Mouse (Mus musculus) ES-E14 (cell line): ENCODE measurements around the gene Mrpl54.

Experiments used
- CHD2 ChIP-seq: IDR thresholded peaks from 2 replicates; pipeline ENCODE4 v1.6.1; 2014; ENCODE audit warnings: mild to moderate bottlenecking, low read depth, low read length, inconsistent platforms
- HCFC1 ChIP-seq: IDR thresholded peaks from 2 replicates; pipeline ENCODE4 v1.6.1; 2012; ENCODE audit warnings: low read length, inconsistent platforms, borderline replicate concordance; ENCODE audit not compliant: insufficient read depth
- MAFK ChIP-seq: IDR thresholded peaks from 2 replicates; pipeline ENCODE4 v1.6.1; 2014; ENCODE audit warnings: mild to moderate bottlenecking, low read depth, low read length, inconsistent platforms; ENCODE audit not compliant: insufficient read depth
- ZC3H11A ChIP-seq: IDR thresholded peaks from 2 replicates; pipeline ENCODE4 v1.6.1; 2012; ENCODE audit warnings: low read depth, mild to moderate bottlenecking, inconsistent platforms, low read length, borderline replicate concordance
- ZNF384 ChIP-seq: IDR thresholded peaks from 2 replicates; pipeline ENCODE4 v1.6.1; 2012; ENCODE audit warnings: low read depth, low read length, inconsistent platforms

GRCm38 (mm10) chr10:81244146-81244545, 22.6 kb downstream of the Mrpl54 start:
- no peak for TF ChIP-seq ZNF384
- TF ChIP-seq MAFK = no peak
- no peak for TF ChIP-seq ZC3H11A
- TF ChIP-seq HCFC1 = no peak
- TF ChIP-seq CHD2 = no peak
